Mouse (Mus musculus): ENCODE data around the gene Scin. TPM values are rescaled to one million over a fixed set of nuclear protein-coding genes. Genes with fewer than 3 reads are reported as not detected.

Gene Scin
- polyA plus RNA-seq, 1 experiment from 2014 or later, result 3.4 TPM

DNA sequence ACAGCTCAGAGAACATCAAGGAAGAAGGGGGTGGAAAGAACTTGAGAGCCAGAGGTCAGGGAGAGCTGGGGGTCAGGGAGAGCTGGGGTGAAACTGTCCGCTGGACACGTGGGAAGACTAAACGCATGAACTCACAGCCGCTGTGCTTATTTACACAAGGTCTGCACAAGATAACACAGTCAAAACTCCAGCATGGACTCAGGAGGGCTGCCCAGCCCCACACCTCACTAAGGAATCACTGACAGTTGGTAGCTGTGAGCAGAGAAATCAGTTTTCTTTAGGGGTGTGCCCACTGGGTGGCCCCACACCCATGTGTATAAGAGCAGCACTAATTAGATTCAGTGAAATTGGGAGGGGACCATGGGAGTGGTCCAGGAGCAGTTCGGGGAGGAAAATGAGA, 27.2 kb downstream of the Scin start:
- no peak for ATAC-seq (ENCODE audit: extremely low read depth, insufficient number of reproducible peaks, low FRiP score, low TSS enrichment)
- H3K4me1 ChIP-seq, result peaks cover 7% of the 10 kb centered on the region; the same call in 1 of the 2 replicates
- no peaks in the 10 kb centered on the region for H3K27me3 ChIP-seq (replicated peaks)
- H3K27ac ChIP-seq (replicated peaks), result no peak overlapping the region
- no peaks in the 10 kb centered on the region for H3K36me3 ChIP-seq
- H3K9ac ChIP-seq, result no peak overlapping the region
- H3K4me3 ChIP-seq, result no peak overlapping the region
- no peak overlapping the region for H3K4me2 ChIP-seq
- 45% methylated on average over 5 of the region's 5 CpGs for WGBS
- H3K9me3 ChIP-seq, result no peaks in the 10 kb centered on the region

DNA sequence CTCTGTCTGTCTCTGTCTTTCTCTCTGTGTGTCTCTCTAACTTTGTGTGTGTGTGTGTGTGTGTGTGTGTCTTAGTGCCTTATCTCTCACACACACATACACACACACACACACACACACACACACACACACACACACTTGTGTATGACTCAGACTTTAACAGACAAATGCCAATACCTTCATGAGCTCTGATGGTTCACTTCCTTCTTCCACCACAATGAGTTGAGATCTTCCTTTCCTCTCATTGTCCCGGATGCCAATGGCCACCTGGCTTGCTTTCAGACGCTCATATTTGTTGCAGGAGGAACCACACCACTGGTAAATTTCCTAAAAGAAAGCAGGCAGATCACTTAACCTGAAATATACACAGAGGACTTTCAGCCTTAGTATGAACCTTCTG, 29.3 kb downstream of the Scin start:
- 61% methylated on average over 2 of the region's 2 CpGs for WGBS
- H3K27ac ChIP-seq (replicated peaks), result no peak overlapping the region
- no peak overlapping the region for H3K4me2 ChIP-seq
- no peak for ATAC-seq (ENCODE audit: extremely low read depth, insufficient number of reproducible peaks, low FRiP score, low TSS enrichment)
- no peaks in the 10 kb centered on the region for H3K27me3 ChIP-seq (replicated peaks)
- peaks cover 7% of the 10 kb centered on the region; the same call in 1 of the 2 replicates for H3K4me1 ChIP-seq
- no peak overlapping the region for H3K4me3 ChIP-seq
- no peaks in the 10 kb centered on the region for H3K9me3 ChIP-seq
- H3K9ac ChIP-seq, result no peak overlapping the region
- no peaks in the 10 kb centered on the region for H3K36me3 ChIP-seq

DNA sequence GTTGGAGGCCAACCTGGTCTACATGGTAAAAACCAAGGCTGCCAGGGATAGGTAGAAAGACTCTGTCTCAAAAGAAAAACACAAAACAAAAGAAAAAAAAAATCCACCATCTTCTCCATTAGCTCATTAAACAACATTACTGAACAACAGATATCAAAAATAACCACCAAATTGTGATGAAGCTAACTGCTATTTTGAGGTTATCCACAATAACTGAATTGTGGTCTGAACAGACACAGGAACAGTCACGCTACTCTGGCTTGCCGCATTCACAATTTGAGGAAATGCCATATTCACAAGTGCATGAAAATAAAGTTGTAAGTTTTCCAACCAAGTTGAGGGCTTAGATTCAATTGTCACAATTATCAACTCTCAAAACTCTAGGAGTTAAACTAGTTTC, 31.7 kb downstream of the Scin start:
- Histone ChIP-seq H3K4me3 (no peak overlapping the region), H3K9me3 (no peaks in the 10 kb centered on the region), H3K9ac (no peak overlapping the region), H3K36me3 (no peaks in the 10 kb centered on the region), H3K4me2 (no peak overlapping the region), H3K27me3 (replicated peaks) (no peaks in the 10 kb centered on the region), H3K27ac (replicated peaks) (no peak overlapping the region), H3K4me1 (no peaks in the 10 kb centered on the region)
- ATAC-seq (ENCODE audit: extremely low read depth, insufficient number of reproducible peaks, low FRiP score, low TSS enrichment), result no peak
- 92% methylated on average over 2 of the region's 2 CpGs for WGBS

DNA sequence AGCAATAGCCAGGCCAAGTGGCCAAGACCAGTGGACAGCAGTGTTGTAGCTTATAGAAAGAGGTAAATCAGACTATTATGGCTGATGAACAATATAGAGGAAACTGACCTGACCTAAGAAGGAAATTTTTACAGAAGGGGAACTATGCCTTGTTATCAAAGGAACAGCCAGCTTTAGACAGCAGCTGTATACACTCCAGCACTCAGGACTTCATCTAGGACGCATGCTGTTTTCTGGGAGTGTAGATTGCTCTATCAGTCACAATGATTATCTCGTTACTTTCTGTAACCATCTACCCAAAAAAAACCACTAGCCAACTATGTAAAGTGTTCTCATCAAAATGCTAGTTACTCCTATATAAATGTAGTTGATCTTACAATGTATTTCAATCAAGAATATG, 34.6 kb downstream of the Scin start:
- Histone ChIP-seq H3K4me2 (no peak overlapping the region), H3K36me3 (no peaks in the 10 kb centered on the region), H3K9ac (no peak overlapping the region), H3K27ac (replicated peaks) (no peak overlapping the region), H3K27me3 (replicated peaks) (no peaks in the 10 kb centered on the region), H3K4me3 (no peak overlapping the region), H3K4me1 (no peaks in the 10 kb centered on the region), H3K9me3 (no peaks in the 10 kb centered on the region)
- 42% methylated on average over 2 of the region's 2 CpGs for WGBS
- ATAC-seq (ENCODE audit: extremely low read depth, insufficient number of reproducible peaks, low FRiP score, low TSS enrichment), result no peak

DNA sequence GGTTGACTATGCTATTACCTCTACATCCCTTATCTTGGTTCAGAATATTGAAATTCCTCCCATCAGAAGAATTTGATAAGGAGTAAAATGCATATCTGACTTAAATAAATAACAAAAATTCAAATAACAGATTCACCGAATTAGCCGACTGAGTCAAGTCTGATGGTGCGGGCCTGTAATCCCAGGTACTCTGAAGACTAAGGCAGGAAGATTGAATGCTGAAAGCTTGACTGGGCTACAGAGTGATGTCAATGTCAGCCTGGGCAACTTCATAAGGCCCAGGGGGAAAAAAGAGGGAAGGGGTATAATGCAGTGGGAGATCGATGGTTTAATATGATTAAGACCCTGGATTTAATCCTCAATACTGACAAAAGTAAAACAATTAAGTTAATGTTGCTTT, 36.6 kb downstream of the Scin start:
- 84% methylated on average over 4 of the region's 4 CpGs for WGBS

DNA sequence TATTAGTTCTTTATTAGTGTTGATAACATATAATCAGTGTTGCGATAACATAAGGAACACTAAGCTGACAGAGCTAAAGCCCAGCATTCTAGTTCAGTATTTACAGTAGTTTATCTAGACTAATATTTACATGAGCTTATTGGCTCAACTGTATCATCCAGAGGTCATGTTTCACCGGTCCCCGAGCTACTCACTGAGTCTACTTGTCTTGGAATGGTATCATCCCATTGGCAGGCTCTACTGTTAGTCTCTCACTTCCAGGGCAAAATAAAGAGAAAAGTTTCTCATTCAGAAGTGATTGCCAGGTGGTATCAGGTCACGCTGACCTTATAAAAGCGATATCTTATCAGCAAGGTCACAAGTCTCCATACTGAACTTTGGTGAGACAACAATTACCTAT, 37.0 kb downstream of the Scin start:
- H3K9ac ChIP-seq, result no peak overlapping the region
- H3K4me1 ChIP-seq, result no peaks in the 10 kb centered on the region
- H3K4me3 ChIP-seq, result no peak overlapping the region
- H3K27ac ChIP-seq (replicated peaks), result no peak overlapping the region
- H3K4me2 ChIP-seq, result no peak overlapping the region
- H3K9me3 ChIP-seq, result no peaks in the 10 kb centered on the region
- 81% methylated on average over 5 of the region's 5 CpGs for WGBS
- H3K27me3 ChIP-seq (replicated peaks), result no peaks in the 10 kb centered on the region
- ATAC-seq (ENCODE audit: extremely low read depth, insufficient number of reproducible peaks, low FRiP score, low TSS enrichment), result no peak
- H3K36me3 ChIP-seq, result no peaks in the 10 kb centered on the region

More for the DNA sequence above, 36.6 kb downstream of the Scin start:
- H3K9me3 ChIP-seq, result no peaks in the 10 kb centered on the region
- no peak overlapping the region for H3K9ac ChIP-seq
- no peak overlapping the region for H3K4me2 ChIP-seq
- no peak overlapping the region for H3K27ac ChIP-seq (replicated peaks)
- H3K36me3 ChIP-seq, result no peaks in the 10 kb centered on the region
- H3K4me1 ChIP-seq, result no peaks in the 10 kb centered on the region
- ATAC-seq (ENCODE audit: extremely low read depth, insufficient number of reproducible peaks, low FRiP score, low TSS enrichment), result no peak
- H3K27me3 ChIP-seq (replicated peaks), result no peaks in the 10 kb centered on the region
- H3K4me3 ChIP-seq, result no peak overlapping the region

DNA sequence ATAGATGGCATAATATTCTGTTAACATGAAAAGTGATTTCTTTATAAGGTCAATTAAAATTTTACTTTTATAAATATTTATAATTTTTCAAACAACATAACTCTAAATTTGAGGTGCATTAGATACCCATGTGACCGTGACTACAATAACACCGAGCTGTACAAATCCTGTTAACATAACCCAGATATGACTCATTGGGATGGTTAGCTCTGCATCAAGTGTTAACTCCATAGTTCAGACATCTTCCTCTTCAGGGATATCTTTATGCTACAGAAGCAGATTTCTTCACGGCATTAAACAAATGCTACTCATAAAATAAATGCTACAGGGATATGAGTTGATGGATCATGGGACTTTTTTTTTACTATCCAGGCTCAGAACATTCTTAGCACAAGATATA, 37.6 kb downstream of the Scin start:
- Histone ChIP-seq H3K4me2 (no peak overlapping the region), H3K27ac (replicated peaks) (no peak overlapping the region), H3K9ac (no peak overlapping the region), H3K4me3 (no peak overlapping the region), H3K4me1 (no peaks in the 10 kb centered on the region), H3K9me3 (no peaks in the 10 kb centered on the region), H3K27me3 (replicated peaks) (no peaks in the 10 kb centered on the region), H3K36me3 (no peaks in the 10 kb centered on the region)
- ATAC-seq (ENCODE audit: extremely low read depth, insufficient number of reproducible peaks, low FRiP score, low TSS enrichment), result no peak
- WGBS, result 66% methylated on average over 3 of the region's 3 CpGs

DNA sequence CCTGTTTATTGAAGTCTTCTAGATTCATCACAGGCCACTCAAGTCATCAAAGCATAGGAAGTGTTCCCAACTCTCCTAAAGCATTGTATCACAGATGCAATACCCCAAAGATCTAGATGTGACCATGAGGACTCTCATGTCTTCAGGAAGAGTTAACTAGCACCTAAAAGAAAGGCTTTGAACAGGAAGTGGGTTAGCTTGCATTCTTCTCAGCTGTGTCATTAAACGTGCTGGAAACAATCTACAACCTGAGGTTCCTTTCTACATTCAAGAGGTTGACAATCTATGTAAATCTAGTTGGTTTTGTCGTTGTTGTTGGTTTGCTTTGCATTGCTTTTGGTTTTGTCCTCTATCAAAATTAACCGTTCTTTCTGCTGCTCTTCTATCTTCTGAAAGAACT, 44.0 kb downstream of the Scin start:
- no peak for ATAC-seq (ENCODE audit: extremely low read depth, insufficient number of reproducible peaks, low FRiP score, low TSS enrichment)
- Histone ChIP-seq H3K36me3 (no peaks in the 10 kb centered on the region), H3K27ac (replicated peaks) (no peak overlapping the region), H3K9ac (no peak overlapping the region), H3K9me3 (no peaks in the 10 kb centered on the region), H3K27me3 (replicated peaks) (no peaks in the 10 kb centered on the region), H3K4me1 (peaks cover 6% of the 10 kb centered on the region; the same call in 1 of the 2 replicates), H3K4me2 (no peak overlapping the region), H3K4me3 (no peak overlapping the region)
- WGBS, result 66% methylated on average over 3 of the region's 3 CpGs

DNA sequence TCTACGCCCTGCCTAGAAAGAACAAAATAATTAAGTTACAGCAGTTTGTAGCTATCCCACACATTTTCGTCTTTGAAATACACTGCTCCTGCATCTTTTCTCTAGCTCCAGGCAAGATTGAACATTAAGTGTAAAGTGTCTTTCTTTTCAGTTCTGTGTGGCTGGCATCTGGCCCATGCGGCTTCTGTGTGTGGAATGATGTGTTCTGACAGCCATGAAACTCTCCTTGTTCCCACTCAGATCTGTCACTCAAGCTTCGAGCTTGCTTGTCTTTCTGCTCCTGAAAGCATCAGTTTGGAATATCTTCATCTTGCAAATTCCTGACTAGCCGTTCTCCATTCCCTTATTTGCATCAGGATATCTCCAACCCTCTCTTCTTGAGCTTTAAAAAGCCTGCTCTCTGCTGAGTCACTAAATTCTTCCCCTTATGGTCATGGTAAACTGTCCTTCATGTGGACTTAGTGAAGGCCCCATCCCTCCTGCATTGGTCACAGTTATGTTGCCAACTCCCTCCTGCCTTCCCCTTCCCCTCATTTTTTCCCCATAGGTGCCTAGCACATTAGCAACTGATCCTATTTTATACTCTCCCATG, 48.2 kb downstream of the Scin start:
- no peak for ATAC-seq (ENCODE audit: extremely low read depth, insufficient number of reproducible peaks, low FRiP score, low TSS enrichment)
- WGBS, result 58% methylated on average over 5 of the region's 5 CpGs
- no peaks in the 10 kb centered on the region for H3K36me3 ChIP-seq

DNA sequence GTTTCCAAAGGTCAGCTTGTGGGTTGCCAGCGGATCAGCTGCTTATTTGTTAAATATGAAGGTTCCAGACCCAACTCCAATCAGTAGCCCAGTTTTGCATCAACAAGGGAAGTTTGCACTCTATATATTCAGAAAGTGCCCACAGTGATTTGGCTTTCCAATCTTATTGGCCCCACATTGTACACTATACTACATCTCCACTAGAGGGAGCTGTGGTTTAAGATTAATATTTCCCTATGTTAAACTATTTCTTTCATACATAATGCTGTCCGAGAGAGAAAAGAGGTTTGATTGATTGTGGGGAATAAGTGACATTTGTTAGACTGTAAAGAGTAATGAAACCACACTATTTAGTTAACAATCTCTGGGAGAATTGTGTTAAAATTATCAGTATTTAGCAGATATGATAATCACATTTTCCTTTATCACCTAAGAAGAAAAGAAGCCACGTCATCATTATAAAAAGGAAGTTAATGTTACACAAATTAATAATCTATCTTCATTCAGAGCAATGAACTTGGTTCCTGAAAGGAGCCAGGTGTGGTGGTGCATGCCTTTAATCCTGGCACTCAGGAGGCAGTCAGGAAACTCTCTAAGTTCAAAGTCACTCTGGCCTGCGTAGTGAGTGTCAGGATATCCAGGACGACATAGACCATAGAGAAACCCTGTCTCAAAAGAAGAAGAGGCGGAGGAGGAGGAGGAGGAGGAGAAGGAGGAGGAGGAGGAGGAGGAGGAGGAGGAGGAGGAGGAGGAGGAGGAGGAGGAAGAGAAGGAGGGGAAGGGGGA, 51.4 kb downstream of the Scin start:
- H3K36me3 ChIP-seq, result no peaks in the 10 kb centered on the region
- peaks cover 6% of the 10 kb centered on the region; the same call in 1 of the 2 replicates for H3K4me1 ChIP-seq
- no peaks in the 10 kb centered on the region for H3K27me3 ChIP-seq (replicated peaks)
- H3K27ac ChIP-seq (replicated peaks), result no peak overlapping the region
- ATAC-seq (ENCODE audit: extremely low read depth, insufficient number of reproducible peaks, low FRiP score, low TSS enrichment), result no peak
- no peak overlapping the region for H3K9ac ChIP-seq
- 36% methylated on average over 5 of the region's 6 CpGs for WGBS
- no peak overlapping the region for H3K4me2 ChIP-seq
- no peak overlapping the region for H3K4me3 ChIP-seq
- no peaks in the 10 kb centered on the region for H3K9me3 ChIP-seq

More for the DNA sequence above, 48.2 kb downstream of the Scin start:
- Histone ChIP-seq H3K4me1 (peaks cover 6% of the 10 kb centered on the region; the same call in 1 of the 2 replicates), H3K9ac (no peak overlapping the region), H3K4me3 (no peak overlapping the region), H3K9me3 (no peaks in the 10 kb centered on the region), H3K27me3 (replicated peaks) (no peaks in the 10 kb centered on the region), H3K4me2 (no peak overlapping the region), H3K27ac (replicated peaks) (no peak overlapping the region)

DNA sequence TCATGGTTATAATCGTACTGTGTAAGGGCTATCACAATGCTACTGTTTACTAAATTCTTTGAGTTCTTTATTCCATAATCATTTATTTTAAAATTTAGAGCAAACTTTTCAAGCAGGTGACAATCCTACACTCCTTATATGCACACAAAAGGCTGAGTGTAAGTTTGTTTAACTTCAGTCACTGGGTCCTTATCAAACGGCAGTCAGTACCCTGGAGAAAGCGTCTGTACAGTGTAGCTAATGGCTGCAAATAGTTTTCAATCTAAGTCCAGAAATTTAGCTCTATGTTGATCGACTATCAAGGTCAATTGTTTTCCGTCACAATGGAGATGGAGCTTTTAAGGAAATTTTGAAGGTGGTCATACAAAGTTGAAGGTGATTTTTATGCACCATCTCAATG, 52.0 kb downstream of the Scin start:
- WGBS, result 43% methylated on average over 5 of the region's 5 CpGs
- Histone ChIP-seq H3K4me2 (no peak overlapping the region), H3K27ac (replicated peaks) (no peak overlapping the region), H3K9ac (no peak overlapping the region), H3K27me3 (replicated peaks) (no peaks in the 10 kb centered on the region), H3K4me1 (peaks cover 6% of the 10 kb centered on the region; the same call in 1 of the 2 replicates), H3K36me3 (no peaks in the 10 kb centered on the region), H3K9me3 (no peaks in the 10 kb centered on the region), H3K4me3 (no peak overlapping the region)
- ATAC-seq (ENCODE audit: extremely low read depth, insufficient number of reproducible peaks, low FRiP score, low TSS enrichment), result no peak

DNA sequence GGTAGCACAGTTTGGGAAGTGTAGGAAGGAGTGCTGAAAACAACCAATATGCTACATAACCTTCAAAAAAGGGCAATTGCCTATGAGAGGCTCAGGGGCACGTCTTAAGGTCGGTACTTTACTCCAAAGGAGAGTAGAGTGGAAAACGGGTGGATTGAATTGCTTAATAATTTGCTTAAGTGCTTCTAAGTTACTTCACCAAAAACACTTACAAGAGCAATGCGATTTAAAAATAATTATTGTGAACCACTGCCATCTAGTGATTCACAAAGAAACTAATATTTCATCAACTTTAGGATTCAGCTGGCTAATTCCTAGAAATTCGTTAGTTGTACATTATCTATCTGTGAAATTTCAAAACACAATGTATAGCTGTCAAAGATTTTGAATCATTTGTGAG, 60.4 kb downstream of the Scin start:
- Histone ChIP-seq H3K4me3 (no peak overlapping the region), H3K9me3 (no peaks in the 10 kb centered on the region), H3K4me2 (no peak overlapping the region), H3K4me1 (no peaks in the 10 kb centered on the region), H3K9ac (no peak overlapping the region), H3K36me3 (no peaks in the 10 kb centered on the region), H3K27ac (replicated peaks) (no peak overlapping the region), H3K27me3 (replicated peaks) (no peaks in the 10 kb centered on the region)
- 56% methylated on average over 5 of the region's 5 CpGs for WGBS
- ATAC-seq (ENCODE audit: extremely low read depth, insufficient number of reproducible peaks, low FRiP score, low TSS enrichment), result no peak
